Mouse (Mus musculus): ENCODE data around the gene Dnah9.

Dnah9 gene

GRCm38 (mm10) chr11:65927962-65928361 lies 240.4 kb downstream of the Dnah9 start:
- DNase-seq (ENCODE audit: low spot score) = no peak

- DNase-seq (ENCODE audit: low spot score) = no peak
These were observed 249.7 kb downstream of the Dnah9 start for GRCm38 (mm10) chr11:65918480-65919236.

GRCm38 (mm10) chr11:65909195-65909594 lies 259.2 kb downstream of the Dnah9 start:
- DNase-seq (ENCODE audit: low spot score) = no peak

- DNase-seq (ENCODE audit: low spot score) = no peak
These were observed 262.9 kb downstream of the Dnah9 start for GRCm38 (mm10) chr11:65905487-65905886.

- DNase-seq (ENCODE audit: low spot score) = no peak
These were observed 264.4 kb downstream of the Dnah9 start for GRCm38 (mm10) chr11:65903944-65904343.

- no peak for DNase-seq (ENCODE audit: low spot score)
These were observed 286.9 kb downstream of the Dnah9 start for GRCm38 (mm10) chr11:65881465-65881864.

GRCm38 (mm10) chr11:65877146-65877775 lies 291.1 kb downstream of the Dnah9 start:
- DNase-seq (ENCODE audit: low spot score) = no peak

GRCm38 (mm10) chr11:65861476-65861875 lies 306.9 kb downstream of the Dnah9 start:
- no peak for DNase-seq (ENCODE audit: low spot score)

- no peak for DNase-seq (ENCODE audit: low spot score)
These were observed 316.3 kb downstream of the Dnah9 start for GRCm38 (mm10) chr11:65852066-65852465.

- DNase-seq (ENCODE audit: low spot score) = no peak
These were observed 321.9 kb downstream of the Dnah9 start for GRCm38 (mm10) chr11:65846446-65846845.

- DNase-seq (ENCODE audit: low spot score) = no peak
These were observed 329.4 kb downstream of the Dnah9 start for GRCm38 (mm10) chr11:65838999-65839398.

- DNase-seq (ENCODE audit: low spot score) = no peak
These were observed 343.8 kb downstream of the Dnah9 start for GRCm38 (mm10) chr11:65824556-65824955.

GRCm38 (mm10) chr11:65820877-65821276 lies 347.5 kb downstream of the Dnah9 start:
- DNase-seq (ENCODE audit: low spot score) = peak; percentile 36

GRCm38 (mm10) chr11:65820280-65820679 lies 348.1 kb downstream of the Dnah9 start:
- no peak for DNase-seq (ENCODE audit: low spot score)

GRCm38 (mm10) chr11:65818193-65818592 lies 350.2 kb downstream of the Dnah9 start:
- DNase-seq (ENCODE audit: low spot score) = no peak

- no peak for DNase-seq (ENCODE audit: low spot score)
These were observed 352.1 kb downstream of the Dnah9 start for GRCm38 (mm10) chr11:65816237-65816636.

- DNase-seq (ENCODE audit: low spot score) = no peak
These were observed 354.0 kb downstream of the Dnah9 start for GRCm38 (mm10) chr11:65814381-65814780.

- no peak for DNase-seq (ENCODE audit: low spot score)
These were observed 356.3 kb downstream of the Dnah9 start for GRCm38 (mm10) chr11:65812088-65812487.

GRCm38 (mm10) chr11:65807601-65808000 lies 360.8 kb downstream of the Dnah9 start:
- no peak for DNase-seq (ENCODE audit: low spot score)

GRCm38 (mm10) chr11:65806909-65807504 lies 361.3 kb downstream of the Dnah9 start, which contains the start of gene Zkscan6:
Gene Zkscan6 (plus strand): TSS chr11:65807175.
- DNase-seq (ENCODE audit: low spot score) = peak; percentile 97

GRCm38 (mm10) chr11:65806321-65806904 lies 361.9 kb downstream of the Dnah9 start:
- DNase-seq (ENCODE audit: low spot score) = no peak

- DNase-seq (ENCODE audit: low spot score) = no peak
These were observed 366.5 kb downstream of the Dnah9 start for GRCm38 (mm10) chr11:65801899-65802298.

GRCm38 (mm10) chr11:65795896-65796295 lies 372.5 kb downstream of the Dnah9 start:
- DNase-seq (ENCODE audit: low spot score) = no peak

Measured in yolk sac, embryonic 10.5 days (tissue).